Mouse (Mus musculus) inflammation-experienced regulatory T-cells, adult 6 months (primary cell): ENCODE data around the gene Prex1. TPM values are rescaled to one million over a fixed set of nuclear protein-coding genes. Genes with fewer than 3 reads are reported as not detected.

Source experiments
- ATAC-seq: one replicate; pipeline ENCODE4 v1.8.0; 2017
- polyA plus RNA-seq, 3 experiments: library from polyadenylated mRNA; unstranded; fragments of 100-300 nt; shearing (Covaris generic); gene quantifications; one replicate each; pipeline ENCODE4 v1.2.1; 2017

Gene Prex1
- polyA plus RNA-seq, 3 experiments from 2014 or later = 31.3 to 54.8 (median 31.8) TPM

DNA sequence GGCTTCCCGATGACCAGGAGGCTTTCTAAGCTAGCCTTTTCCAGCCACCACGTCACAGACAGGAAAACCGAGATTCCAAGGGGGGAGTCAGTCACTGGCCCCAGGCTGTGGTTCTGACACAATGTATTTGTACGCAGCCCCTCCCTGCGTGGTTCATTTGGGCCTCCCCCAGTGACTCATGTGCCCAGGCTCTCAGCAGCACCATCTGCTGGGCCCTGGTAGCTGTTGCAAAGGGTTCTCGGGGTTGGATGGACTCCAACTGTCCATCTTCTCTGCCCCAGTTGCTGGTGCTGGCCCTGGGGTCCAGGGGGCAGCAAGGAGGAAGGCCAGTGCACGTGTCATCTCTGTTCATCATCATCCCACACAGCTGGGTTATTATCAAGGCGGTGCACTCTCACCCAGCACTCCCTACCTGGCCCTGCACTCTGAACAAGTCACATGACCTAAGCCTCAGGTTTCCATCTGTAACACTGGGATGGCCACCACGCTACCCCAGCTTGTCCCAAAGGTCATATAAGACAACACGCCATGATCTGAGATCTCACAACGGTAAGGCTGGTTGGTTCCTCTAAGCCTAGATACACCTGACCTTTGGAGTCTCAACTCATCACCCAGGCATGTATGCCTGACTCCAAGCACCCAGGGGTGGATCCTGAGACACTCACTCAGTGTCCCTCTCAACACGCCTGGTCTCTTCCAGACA lies 115.0 kb downstream of the Prex1 start:
- ATAC-seq = no peak

DNA sequence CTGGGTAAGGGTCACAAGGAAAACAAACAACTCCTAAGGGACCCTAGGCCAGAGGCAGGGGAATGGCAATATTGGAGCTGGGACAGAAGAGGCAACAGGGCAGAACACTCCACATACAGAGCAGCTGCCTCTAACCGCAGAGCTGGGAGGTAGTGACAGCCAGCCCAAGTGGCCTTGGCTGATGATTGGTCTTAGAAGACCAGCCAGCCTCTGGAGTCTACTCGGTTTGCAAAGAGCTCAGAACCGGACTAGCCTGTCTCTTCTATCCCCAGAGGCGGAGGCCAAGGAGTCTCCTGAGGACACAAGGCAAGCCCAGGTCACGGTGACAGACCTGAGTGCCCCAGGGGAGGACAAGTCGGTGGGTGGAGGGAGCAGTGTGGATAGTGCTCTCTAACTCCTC lies 115.9 kb downstream of the Prex1 start:
- ATAC-seq = no peak

DNA sequence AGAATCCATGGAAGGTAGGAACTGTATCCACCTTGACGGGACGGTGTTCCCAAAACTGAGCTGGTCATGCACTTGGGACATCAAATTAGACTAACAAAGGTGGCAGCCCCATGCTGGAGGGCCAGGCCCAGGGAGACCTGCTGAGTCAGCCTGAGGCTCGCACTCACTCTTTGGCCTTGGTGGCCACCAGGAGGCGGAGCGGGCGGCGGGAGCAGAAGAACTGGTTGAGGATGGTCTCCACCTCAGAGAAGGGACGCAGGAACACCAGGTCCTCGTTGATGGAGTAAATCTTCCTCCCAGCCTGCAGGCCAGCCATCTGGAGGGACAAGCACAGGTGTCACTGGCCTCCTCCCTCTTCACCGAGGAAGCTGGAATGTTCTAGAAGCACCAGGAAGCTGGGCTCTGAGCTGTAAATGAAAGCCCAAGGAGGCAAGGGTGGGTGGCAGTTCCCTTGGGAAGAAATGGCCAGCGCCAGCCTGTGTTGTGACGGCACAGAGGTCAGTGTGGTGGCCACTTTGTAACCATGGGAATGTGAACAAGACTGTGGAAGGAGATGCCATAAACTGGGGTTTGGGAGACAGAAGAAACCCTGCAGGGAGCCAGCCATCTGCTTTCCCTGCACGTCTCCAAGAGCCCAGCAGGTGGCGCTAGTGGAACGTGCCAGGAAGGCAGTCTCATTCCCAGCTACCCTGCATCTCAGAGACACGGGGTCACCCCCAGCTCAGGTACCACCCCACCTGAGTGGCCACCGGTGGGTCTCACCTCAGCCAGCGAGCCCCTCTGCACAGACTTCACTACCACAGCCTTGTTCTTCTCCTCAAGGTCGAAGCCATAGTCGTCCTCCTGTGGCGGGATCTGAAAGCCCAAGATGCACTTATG lies 121.4 kb downstream of the Prex1 start:
- ATAC-seq = no peak

DNA sequence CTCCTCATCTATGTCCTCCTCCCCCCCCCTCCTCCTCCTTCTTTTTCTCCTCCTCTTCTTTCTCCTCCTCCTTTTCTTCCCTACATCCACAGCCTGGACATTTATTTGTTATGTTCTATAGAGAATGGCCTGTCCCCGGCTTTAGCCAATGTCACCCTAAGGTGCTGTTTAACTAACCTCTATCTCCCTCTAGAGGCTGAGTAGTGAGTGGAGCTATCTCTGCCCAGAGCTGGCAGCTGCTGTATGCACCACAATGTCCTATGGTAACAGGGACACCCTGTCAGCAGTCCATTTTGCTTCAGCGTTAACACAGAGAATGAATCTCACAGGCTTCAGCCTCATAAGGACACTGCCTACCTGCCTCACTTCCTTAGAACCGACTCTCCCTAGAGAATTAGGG lies 129.1 kb downstream of the Prex1 start:
- no peak for ATAC-seq

DNA sequence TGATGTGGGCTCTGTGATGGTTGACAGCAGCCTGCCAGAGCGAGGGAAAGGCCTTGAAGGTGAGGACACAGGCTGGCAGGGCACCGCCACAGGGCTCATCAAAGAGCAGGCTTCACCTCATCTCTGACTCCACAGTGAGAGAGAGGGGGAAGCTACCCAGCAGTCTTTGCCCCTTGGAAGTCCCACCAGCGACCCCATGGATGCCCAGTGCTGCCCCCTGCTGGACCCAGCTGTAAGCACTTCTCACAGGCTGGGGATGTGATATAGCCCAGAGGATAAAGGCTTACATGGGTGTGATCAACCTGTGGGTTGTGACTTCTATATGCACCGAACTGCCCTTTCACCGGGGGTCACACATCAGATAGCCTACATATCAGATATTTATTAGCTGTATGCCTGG lies 130.3 kb downstream of the Prex1 start:
- no peak for ATAC-seq

DNA sequence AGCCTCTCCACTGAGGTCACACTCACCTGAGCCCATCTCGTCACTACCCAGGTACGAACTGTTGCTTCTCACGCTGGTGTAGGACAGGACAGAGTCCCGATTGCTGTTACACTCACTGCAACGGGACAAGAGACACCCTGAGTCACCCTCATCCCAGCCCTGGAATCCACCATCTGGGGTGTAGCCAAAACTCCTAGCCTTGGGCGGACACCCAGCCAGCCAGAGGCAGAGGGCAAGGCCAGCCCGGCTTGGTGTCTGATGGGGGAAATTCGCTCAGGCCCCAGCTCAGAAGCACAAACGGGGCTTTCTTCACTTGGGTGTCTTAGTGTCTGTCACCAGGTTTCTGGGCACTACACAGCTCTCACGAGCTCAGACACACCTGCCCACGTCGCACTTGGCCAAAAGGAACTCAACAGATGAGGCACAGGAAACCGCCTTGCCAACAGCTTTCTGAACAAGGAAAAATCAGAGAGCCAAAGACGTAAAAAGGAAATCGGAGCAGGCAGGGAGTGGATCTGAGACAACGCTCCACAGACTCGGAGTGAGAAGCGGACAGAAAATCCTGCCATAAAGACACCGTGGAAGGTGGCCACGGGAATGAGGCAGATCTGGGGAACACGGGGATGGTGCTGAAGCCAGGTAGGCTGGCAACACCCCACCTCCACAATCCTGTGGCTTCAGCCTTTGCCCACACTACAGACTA lies 131.6 kb downstream of the Prex1 start:
- no peak for ATAC-seq

DNA sequence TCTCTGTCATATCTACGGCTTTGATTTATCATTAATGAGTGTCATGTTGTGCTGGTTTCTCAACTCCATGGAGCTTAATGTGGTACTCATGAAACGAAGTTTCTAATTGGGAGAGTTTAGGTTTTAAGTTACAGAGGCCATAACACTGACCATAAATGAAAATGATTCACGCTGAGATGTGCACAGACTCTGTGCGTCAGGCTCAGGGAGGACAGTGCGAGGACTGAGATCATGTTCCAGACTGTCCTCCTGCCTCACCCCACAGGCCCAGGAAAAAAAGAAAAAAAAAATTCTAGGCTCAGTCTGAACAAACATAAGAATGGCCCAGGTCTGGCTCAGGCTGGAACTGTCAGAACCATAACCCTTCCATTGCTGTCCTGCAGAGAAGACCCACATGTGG lies 133.8 kb downstream of the Prex1 start:
- no peak for ATAC-seq

DNA sequence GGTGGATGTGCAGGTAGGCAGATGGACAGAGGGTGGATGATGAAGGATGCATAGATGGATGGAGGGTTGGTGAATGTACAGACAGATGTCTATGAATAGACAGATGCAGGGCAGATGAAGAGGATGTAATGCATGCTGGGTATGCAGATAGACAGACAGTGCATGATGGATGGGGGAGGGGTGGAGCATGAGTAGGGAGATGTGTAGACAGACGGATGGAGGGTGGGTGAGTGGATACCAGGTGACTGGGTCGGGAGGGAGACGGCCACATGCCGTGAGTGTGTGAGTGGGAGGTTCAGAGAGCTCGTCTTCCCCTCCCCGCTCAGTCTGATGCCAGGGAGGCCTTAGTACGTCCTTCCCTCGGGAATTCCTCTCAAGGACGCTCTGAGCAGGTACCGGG lies 134.3 kb downstream of the Prex1 start:
- ATAC-seq = no peak

DNA sequence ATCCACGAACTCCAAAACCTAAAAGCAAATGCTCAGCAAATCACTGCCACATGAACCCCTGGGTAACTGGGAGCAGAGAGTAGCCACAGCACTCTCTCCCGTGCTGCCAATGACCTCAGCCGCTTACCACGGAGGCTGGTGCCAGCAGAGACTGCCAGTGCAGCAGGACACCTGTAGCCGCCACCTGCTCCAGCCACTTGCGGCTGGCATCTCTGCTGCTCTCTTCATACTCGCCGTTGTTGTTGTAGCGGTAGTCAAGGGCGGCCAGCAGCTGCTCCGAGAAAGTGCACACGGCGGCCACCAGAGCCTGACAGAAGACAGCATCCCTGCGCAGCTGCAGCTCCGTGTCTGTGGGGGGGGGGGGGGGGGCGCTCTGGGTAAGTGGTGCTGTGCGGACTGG lies 138.2 kb downstream of the Prex1 start:
- no peak for ATAC-seq

DNA sequence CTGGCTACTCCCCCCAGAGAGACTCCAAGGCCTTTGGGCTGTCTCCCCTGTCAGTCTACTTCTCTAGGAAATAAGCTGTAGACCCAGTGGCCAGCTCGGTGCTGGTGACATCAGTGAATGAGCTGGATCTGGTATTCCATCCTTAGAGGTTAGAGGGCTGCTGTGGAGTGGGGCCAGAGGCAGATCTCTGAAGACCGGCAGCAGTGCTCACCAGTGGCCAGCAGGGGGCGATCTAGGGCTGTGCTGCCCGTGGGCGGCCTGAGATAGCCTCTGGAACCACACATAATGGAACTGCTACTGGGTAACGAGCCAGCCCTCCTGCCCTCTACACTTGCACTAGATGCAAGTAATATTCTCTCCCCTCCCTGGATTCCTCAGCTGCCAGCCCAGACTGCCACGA lies 138.7 kb downstream of the Prex1 start:
- ATAC-seq = no peak

DNA sequence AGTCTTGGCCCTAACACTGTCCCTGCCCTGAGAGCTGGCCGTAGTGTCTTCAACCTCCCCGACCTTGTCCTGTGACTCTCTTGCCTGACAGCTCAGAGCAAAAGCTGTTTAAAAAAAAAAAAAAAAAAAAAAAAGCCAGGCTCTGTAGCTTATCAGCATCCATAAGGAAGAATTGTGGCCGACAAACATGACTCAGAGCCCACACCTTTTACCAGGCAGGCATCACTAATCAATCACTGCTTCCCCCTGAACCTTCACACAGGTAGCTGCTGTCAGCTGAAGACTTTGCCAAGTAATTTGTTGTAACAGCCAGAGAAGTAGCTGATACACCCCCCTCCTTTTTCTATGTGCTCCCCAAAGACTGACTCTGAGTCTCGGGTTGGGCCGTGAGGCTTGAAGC lies 140.0 kb downstream of the Prex1 start:
- ATAC-seq = no peak

DNA sequence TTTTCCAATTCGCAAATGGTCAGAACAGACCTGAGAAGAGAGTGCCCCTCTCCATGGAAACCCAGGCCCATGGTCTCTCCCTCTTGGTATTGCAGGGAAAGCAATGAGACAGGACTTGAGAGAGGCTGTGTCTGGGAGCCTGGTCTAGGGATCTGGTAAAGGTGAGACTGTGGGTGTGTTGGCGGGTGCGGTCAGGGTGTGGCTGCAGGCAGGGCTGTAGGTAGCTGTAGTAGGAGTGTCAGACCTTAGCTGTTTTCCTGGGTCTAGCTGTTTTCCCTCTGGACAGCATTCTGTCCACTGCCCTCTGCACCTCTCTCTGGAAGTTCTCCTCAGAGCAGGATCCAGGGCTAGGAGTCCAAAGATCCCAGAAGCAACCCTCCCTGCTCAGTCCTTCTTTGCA lies 141.3 kb downstream of the Prex1 start:
- ATAC-seq = no peak

DNA sequence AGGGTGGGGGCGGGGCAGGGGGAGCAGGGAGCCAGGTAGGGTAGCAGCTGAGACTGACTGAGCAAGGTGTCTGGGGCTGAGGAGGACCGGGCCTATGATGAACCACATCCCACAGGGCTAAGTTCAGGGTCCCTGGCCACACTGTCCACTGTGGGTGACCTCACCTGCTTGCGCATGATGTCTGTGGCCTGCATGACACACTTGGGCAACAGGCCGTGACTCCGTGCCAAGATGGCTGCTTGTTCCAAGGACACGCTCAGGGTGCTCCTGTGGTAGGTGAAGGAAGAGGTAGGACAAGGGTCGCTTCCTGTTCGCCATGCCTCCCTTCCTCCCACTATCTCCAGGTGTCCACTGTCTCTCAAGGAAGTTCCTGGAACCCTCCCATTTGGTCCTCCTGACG lies 144.4 kb downstream of the Prex1 start:
- ATAC-seq = no peak

DNA sequence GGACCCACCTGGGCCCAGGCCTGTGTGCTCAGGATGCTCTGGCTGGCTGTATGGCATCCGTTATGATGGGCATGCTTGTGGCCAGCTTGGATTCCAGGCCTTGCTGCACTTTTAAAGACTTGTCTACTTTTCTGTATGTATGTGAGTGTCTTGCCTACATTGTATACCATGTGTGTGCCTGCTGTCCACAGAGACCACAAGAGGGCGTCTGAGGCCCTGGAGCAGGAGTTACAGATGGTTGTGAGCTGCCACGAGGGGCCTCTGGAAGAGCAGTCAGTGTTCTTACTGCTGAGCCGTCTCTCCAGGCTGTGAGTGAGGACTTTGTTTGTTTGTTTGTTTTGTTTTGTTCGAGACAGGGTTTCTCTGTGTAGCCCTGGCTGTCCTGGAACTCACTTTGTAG lies 148.1 kb downstream of the Prex1 start:
- no peak for ATAC-seq

DNA sequence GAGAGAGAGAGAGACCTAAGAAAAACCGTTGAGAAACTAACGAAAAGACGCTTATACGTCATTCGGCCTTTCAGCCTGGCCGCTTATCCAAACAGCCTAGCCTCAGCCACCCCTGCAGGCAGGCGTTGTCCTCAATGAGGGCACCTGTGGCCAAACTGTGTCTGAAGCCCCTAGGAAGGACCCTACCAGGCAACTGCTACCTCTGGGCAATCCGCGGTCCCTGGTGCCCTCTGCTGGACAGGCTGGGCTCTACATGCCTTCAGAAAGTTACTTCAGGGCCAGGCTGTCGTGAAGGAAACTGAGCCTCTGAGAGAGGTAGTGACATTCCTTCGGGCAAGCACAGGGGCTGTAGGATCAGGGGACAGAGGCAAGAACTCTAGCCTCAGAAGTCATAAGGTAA lies 149.2 kb downstream of the Prex1 start:
- peak; percentile 63 for ATAC-seq

DNA sequence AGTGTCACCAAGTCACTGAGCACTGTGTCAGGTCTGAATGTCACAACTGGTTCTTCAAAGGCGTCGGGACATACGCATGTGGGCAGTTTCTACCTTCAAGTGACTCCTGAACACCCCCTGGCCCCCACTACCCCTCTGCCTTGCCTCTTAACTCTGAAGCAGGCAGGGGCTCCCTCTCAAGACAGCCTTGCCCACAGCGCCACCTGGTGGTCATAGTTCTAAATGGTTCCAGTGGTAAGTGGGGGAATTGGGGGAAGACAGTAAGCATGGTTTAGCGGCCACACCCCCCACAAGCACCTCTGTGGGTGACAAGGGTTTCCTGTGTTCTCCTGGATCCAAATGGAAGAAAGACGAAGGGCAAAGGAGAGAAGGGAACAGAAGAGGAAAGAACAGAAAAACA lies 149.7 kb downstream of the Prex1 start:
- peak; percentile 67 for ATAC-seq

DNA sequence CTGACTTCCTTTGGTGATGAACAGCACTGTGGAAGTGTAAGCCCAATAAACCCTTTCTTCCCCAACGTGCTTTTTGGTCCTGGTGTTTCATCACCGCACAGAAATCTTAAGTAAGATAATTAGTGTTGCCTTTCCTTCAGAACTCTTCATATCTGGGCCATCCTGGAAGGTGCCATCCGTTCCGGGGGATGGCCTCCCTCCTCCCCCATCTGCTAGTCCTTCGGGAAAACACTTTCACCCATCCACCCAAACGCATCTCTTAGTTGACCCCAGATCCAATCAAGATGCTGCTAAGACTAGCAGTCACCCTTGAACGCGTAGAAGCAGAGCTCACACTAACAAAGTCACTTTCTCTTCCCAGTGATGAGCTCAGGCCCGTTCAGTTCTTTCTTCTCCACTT lies 150.6 kb downstream of the Prex1 start:
- no peak for ATAC-seq

DNA sequence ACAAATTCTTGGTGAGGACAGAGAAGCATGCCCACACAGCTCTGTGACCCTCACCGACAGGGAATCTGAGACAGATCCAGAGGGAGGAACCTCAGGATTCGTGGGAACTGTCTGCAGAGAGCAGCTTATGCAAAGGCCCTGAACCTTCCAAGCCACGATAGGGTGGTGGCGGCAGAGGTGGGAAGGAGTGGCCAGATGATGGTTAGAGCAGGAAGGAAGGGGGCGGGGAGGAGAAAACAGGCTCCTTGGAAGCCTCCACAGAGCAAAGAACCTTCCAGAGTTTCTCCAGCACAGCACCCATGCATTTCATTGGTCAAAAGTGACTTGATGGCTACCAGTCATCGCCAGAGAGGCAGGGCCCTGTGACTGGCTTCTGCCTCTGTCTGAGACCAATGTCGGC lies 151.9 kb downstream of the Prex1 start:
- ATAC-seq = no peak

DNA sequence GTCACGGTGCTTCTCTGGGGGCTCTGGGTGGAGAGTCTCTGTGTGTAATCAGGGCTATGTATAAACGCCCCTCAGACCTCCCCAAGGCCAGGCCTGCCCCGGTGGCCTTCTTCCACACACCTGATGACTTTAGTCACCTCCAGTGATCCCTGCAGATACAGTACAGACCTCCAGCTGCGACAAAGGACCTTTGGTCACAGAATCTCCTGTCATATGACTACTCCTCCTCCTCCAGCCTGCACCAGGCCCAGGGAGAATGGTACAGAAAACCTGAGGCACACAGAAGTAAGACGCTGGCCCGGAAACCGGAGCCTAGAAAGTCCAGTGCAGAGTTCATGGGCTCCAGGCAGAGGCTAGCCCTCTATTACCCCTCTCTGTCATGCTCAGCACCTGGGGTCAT lies 152.8 kb downstream of the Prex1 start:
- no peak for ATAC-seq

DNA sequence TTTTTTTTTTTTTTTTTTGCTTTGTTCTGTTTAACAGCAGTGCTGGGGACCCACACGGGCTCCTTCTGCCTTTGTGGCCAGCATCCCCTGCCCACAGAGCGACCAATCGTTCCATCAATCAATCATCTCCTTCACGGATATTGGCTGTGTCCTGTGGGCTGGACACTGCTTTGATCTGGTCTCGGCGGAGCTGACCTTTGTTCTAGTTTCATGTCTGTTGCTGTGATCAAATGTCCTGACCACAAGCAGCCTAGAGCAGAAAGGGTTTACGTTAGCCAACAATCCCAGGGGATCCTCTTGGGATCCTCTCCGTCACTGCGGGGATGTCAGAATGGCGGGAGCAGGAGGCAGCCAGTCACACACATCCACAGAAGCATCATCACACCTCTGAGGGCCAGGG lies 154.1 kb downstream of the Prex1 start:
- no peak for ATAC-seq

DNA sequence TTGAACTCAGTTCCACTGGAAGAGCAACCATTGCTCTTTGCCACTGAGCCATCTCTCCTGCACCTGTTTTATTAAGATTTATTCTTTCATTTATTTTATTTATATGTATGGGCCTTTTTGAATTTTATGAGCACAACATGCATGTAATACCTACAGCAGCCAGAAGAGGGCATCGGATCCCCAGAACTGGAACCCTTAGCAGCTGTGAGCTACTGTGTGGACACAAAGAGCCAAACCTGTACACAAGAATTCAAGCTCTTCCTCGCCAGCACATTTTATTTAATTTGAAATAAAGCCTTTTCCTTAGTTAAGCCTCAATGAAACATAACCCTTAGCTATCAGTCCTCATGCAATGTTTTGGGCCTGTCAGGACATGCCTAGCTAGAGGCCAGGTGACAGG lies 158.1 kb downstream of the Prex1 start:
- ATAC-seq = no peak

DNA sequence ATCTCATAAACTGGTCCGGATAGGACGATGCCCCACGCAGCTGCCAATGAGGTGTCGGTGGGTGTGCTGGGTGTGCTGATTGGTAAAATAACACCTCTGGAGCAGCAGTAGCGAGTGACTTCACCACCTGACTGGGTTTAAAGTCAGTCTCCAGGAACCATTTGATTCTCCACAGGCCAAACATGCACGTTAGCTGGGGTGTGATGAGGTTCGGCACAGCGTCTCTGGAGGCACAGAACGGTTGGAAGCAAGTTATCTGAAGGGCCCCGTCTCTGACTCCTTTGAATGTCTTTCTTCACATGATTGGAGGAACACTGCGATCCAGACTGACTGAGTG lies 159.5 kb downstream of the Prex1 start:
- ATAC-seq = no peak

DNA sequence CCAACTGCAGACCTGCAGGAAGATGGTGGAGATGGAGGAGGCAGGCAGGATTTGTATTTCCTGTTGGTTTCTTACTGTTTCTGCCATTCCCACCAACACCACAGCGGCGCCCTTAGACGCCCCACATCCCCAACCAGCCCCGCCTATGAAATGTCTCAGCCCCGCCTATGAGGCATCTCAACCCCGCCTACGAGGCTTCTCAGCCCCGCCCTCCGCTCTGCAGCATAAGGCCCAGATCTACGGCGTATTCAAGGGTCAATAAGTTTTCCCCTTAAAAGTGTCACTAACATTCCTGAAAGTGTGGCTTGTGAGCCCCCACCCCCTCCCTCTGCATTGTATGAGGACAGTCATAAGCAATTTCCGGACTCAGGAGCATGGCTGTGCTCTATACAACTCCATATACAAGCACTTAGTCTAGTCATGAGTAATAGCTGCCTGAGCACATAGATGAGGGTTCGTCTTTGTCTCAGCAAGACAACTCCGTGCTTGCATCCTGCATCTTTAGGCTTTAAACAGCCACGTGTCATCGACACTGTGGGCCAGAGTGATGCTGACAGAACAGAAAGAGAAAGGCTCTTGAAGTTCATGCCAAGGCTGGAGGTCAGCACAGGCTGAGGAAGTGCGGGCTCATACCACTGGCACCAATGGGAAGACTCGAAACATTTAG lies 160.0 kb downstream of the Prex1 start:
- ATAC-seq = peak; percentile 86
